Mouse (Mus musculus): Measurements from ENCODE around the gene Mindy2.

Gene Mindy2

DNA sequence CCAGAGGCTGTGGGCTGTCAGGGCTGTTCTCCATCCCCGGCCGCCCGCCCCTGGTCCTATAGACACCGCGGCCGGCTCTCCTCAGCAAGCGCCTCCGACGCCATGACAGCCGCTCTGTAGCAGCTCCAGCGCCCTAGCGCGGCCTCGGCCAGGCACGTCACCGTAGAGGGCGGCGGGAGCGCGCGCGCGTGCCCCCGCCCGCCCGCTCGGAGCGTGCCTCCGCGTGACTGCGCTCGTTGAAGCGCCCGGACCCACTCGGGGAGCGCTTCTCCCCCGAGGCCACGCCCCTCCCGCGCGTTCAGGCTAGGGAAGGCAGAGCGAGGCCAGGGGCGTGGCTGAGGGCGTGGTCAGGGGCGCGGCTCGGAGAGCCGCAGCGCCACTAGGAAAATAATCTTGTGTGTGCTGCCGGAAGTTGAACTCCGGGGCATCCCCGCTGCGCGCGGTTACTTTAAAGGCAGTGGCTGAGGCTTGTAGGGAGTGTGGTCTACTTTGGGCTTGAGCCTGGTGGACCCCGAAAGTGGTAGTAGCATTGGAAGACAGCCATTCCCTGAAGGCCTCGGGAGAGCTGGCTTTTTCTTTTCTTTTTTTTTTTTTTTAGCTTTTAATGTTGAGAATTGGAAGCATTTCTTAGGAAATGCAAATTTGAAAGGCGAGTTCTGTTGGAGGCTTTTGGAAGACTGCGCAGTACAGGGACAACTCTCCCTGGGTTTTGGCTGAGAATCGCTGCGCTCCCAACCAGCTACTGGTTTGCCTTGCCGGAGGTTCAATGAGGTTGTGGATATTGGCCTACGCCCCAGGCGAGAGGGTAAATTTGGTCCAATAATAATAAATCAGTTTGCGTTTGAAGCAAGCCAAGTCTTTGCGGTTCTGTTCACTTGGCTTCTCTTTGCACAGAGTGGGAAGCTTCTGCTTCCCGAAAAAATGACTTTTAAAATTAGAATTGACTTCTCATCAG is at the start of gene Mindy2:
Gene Mindy2 (minus strand): TSS at position 162 of the 955 bp plus-strand sequence.
- DNase-seq (ENCODE audit: inconsistent ontology term), result peak; percentile 100

DNA sequence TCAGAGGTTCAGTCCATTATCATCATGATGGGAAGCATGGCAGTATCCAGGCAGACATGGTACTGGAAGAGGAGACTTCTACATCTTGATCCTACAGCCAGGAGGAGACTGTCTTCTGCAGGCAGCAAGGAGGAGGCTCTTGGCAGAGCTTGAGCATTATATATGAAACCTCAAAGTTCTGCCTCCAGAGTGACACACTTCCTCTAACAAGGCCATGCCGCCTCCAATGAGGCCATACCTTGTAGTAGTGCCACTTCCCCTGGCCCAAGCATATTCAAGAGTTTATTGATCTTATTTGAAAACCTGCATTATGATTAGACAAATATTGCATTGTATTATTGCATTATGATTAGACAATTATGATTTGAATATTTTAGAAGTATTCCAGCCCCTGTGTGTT is 49.5 kb upstream of the Mindy2 start:
- no peak for DNase-seq (ENCODE audit: inconsistent ontology term)

DNA sequence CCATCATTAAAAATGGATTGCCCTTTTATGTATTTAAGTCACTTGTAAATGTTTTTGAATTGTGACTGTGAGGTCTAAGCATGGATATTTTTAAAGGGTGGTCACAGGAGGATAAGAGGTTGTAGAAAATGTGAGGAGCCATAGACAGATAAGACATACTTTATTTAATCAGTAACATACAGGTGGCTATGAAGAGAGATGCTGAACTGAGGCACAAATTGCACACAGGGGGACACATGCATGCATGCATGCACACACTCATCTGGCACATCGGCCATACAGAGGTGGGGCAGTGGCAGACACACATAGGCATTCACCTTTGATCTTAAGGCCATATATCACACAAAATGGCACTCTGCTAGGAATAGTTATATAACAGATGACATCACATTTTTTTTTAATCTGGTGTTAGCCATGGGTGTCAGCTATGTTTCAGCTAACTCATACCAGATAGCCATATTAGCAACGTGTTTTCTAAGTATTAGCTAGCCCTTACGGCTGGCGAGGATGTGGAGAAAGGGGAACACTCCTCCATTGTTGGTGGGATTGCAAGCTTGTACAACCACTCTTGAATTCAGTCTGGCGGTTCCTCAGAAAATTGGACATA is 46.7 kb upstream of the Mindy2 start:
- no peak for DNase-seq (ENCODE audit: inconsistent ontology term)

DNA sequence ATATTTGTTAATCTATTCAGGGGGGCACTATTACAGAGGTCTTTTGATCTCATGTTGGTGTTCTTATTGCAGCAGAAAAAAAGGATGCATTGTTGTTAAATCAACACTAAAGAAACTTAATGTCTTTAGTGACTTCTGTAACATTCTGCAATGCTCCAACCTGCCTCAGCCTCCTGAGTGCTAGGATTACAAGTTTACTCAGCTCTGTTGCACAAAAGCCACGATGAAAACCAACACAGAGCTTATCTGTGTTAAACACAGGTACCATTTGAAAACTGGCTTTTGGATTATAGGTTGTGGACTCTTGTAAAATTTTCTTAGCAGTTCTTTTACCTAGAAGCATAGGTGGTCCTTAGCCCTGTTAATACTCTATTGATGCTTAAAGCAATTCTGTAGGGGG is 41.1 kb upstream of the Mindy2 start:
- no peak for DNase-seq (ENCODE audit: inconsistent ontology term)

DNA sequence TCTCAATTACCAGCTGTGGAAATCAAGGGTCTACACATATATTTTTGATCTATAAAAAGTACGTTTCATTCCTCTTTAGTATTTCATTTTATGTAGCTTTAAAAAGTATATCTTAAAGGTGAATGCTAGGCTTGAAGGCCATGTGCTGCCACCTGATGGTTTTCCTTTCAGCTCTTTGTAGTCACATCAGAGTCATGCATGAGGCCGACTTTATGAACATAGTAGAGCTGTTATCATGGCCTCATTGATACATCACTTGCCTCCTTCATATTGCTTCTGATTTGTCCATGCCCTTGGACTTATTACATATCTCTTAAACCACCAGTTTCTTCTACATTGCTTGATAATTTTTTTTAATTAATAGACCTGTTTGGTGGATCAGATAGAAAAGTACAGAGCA is 38.7 kb upstream of the Mindy2 start:
- DNase-seq (ENCODE audit: inconsistent ontology term), result no peak

DNA sequence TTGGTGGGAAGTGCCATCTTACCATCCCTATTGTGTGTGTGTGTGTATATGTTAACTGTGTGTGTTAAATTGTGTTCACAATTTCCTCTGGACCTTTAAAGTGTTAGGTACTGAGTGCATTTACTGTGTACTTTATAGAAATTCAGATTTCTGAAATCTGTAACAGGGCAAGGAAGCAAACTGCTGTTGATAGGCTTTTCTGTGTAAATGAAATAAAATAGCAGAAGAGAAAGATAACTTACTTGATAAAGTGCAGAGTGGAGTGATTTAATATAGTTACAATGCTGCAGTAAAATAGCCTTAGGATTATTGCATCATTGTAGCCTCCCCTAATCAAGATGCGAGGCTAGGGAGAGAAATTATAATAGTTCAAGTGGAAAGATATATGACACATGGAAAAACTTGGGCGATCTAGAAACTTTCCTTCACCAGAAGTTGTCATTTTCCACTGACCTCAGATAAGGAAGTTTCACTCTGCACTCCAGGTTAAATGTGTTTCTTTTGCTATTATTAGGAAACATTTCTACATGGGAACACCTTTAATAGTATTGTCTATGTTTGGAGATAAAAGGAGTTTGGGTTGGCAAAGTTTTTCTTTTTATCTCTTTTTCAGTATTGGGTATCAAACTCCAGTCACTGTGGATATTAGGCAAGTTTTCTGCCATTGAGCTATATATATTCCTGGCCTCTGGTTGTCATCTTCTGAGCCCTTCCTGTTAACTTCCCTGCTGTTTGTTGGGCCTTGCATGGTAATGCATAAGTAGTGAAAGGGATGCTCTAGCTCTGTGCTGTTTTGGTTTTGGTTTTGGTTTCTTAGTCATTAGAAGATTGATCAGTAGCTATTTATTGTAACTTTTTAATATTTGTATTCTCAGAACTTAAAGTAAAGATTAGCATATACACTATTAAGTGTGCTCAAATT is 35.1 kb upstream of the Mindy2 start:
- no peak for DNase-seq (ENCODE audit: inconsistent ontology term)

DNA sequence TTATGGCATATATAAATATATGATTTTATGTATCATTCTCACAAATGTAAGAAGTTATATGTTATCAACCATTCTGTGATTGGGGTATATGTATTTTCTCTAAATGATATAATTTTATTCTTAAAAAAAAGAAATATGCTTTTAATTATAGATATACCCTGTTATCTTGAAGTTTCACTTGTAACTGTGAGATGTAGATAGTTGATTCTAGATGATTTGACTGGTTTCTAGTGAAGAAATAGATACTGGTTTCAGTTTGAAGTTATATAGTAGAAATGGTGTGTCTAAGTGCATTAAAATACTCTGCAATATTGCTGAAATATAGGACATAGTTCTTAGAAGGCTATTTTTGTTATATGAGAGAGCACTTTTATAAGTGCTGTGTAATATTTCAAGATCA is 33.6 kb upstream of the Mindy2 start:
- no peak for DNase-seq (ENCODE audit: inconsistent ontology term)

DNA sequence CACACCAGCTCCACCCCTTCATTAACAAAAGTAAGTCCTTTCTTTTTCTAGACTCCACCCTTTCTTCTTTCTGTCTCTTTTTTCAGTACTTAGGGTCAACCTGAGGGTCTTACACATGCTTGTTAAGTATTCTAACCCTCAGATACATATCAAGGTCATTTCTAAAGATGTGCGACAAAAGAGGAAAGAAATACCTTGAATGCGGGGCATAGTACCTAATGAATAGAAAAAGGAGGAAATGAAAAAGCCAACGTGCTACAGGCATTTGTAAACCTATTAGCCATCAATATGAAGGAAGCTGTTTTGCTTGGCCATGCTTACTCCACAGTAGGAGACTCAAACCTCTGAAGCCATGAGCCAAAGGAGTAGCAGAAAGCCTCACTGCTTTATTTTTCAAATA is 33.0 kb upstream of the Mindy2 start:
- no peak for DNase-seq (ENCODE audit: inconsistent ontology term)

DNA sequence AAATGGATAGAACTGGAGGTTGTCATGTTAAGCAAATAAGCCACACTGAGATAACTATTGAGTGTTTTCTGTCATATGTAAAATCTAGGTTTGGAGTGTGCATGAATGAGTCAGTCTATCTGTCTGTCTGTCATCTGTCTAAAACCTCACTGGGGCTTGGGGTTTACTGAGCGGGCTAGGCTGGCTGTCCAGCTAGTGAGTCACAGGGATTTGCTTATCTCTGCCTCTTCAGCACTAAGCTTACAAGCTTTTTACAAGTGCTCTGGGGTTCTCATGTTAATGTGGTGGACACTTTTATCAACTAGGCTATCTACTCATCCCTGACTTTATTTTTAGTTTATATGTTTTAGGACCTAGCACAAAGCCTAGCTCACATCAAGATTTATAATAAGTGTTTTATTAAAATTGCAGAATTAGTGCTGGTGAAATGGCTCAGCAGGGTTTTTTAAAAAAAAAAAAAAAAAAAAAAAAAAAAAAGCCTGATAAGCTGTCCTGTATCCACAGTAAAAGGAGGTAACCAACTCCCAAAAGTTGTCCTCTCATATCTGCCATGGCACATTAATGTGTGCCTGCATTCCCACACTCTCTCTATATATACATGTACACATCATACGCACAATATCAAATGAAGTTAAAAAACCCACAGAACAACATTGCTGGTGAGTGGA is 31.5 kb upstream of the Mindy2 start:
- peak; percentile 57 for DNase-seq (ENCODE audit: inconsistent ontology term)

DNA sequence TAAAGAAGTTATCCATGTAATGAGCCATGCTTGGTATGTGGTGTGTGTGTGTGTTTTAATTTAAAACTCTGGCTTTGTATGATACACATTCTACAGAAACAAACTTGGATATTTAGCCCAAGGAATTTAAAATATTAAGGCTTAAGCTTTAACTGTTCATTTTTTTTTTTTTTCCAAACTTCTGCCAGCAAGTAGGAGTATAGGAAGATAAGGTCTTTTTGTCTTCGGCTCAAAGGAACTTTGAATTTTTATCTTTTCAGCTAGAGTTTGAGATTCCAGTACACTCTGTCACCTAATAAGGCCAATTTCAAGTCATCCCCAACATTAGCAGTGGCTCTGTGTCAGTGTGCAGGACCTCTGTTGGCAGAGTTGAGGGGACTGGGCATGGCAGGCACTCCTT is 25.2 kb upstream of the Mindy2 start:
- DNase-seq (ENCODE audit: inconsistent ontology term), result peak; percentile 38

DNA sequence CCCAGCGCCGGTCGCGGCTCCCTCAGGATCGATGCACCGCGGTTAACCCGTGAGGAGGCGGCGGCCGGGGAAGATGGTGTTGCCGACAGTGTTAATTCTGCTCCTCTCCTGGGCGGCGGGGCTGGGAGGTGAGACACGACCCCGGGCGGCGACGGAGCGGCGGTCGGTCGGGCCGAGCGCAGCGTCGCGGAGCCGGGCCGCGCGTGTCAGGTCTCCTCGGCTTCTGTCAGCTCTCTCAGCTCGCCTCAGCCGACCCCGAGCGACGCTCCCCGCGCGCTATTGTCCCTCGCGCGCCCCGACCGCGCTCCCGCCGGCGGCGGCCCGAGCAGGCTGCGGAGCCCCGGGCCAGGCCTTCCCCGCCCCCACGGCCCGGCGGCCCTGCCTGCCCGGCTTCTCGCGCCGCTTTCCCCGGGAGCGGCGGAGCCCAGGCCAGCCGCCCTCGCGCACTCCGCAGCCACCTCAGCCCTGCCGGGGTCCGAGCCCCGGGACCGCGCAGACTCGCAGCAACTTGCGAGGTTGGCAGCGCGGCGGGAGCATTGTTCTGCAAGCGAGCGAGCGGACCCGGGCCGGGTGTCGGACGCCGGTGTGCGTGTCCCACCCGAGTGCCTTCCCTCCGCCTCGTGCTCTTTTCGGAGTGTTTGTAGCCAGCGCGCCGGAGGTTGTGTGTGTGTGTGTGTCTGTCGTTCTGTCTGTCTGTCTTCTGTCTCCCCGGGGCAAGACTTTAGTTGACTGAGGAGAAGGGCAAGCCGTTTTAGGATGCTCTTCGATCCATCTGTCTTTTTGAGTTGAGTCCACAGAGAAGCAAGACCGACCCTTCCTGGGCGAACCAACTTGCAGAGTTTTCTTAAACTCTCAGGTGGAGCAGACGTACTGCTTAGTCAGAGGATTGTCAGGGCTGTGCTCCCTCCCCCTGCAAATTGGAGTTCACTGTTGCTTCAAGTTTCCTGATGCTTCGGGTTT is 22.4 kb upstream of the Mindy2 start:
- peak; percentile 48 for DNase-seq (ENCODE audit: inconsistent ontology term)

DNA sequence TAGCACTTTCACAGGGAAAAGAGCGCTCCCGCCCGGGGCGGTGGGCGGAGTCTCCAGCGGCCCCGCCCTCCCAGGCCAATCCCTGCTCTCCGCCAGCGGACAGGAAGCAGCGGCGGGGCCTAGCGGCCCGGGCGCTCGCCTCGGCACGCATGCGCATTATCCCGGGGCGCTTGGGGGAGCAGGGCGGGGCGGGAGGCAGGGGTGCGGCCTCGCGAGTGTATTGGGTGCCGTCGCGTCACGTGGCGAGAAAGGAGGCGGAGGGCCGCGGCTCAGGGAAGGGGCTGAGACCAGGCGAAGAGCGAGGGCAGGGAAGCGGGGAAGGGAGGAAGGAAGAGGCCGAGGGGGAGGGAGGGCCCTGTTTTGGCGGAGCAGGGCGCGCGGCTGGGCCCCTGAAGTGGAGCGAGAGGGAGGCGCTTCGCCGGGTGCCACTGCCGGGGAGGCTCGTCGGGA is 21.7 kb upstream of the Mindy2 start, which contains the start of gene Adam10:
Gene Adam10 (plus strand): TSS at position 316 of the 450 bp plus-strand sequence.
- peak; percentile 100 for DNase-seq (ENCODE audit: inconsistent ontology term)

DNA sequence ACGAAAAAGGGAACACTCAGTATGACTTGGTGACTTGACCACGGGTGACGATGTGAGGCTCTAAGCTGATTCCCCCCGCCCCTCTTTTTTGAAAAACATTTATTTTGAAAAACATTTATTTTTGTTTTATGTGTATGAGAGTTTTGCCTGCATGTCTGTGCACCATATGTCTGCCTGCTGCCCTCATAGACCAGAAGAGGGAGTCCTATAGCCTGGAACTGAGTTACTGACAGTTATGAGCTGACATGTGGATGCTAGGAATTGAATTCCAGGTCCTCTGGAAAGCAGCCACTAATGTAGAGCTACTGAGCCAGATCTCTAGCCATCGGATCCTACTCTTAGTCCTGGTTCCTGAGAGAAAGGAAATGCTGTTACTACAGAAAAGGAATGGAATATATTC is 19.0 kb upstream of the Mindy2 start:
- DNase-seq (ENCODE audit: inconsistent ontology term), result no peak

DNA sequence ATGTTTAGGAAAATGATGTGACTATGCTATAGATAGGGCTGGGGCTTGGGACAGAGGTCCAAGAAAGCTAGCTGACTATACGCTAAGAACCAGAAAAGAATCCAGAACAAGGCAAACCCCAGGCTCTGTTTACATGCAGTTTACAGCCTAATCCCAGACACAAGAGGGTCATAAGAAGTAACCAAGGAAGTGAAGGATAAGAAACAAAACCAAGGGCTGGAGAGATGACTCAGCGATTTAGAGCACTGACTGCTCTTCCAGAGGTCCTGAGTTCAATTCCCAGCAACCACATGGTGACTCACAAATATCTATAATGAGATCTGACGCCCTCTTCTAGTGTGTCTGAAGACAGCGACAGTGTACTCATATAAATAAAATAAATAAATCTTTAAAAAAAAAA is 18.1 kb upstream of the Mindy2 start:
- no peak for DNase-seq (ENCODE audit: inconsistent ontology term)

DNA sequence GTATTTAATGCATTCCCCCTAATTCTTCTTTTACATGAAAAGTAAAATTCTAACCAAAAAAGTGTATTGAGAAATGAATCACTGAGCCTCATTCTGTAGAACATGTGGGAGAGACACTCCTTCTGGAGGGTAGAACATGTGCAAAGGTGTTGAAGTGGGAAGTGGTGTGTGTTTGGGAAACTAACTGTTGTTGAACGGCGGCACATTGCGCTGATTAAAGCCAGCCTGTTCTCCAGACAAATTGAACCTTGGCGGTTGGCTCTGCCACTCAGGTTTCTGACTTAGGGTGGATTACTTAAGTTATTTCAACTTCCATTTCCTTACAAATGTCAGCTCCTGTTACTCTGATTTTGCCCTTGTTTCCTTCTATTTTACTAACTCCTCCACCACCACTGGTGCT is 16.7 kb upstream of the Mindy2 start:
- DNase-seq (ENCODE audit: inconsistent ontology term), result no peak

DNA sequence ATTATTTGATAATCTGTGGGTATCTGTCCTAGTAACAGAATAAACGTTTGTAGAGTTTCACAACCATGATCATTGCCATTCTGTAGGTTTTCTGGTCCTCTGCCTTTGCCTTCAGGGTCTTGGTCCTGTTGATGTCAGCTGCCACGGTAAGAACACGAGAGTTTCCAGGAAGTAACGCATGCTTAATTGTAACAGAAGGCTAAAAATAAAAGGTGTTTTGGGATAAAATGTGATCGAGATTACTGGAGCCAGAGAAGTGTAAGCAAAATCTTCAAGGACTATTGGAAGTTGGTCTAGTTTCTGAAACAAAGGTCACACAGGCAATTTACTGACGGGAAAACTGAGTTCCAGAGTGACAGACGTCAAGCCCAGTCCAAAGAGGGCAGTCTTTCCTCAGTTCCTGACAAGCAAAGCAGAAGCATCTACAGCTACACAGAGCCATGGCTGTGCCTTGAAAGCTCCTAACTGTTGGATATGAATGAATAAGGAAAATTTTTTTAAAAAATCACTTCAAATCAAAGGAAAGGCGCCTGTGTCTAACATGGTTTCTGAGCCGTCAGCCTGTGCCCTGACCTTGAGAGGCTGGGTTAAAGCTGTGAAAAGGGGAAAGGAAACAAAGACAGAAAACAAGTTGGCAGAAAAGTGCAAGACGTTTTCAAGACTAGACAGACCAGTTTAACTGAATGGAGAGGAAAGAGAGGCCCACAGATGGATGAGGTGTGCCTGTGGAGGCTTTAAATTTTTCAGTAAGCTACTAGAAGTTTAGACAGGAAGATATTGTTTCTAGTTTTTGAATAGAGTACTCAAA is 15.0 kb upstream of the Mindy2 start:
- DNase-seq (ENCODE audit: inconsistent ontology term), result no peak

DNA sequence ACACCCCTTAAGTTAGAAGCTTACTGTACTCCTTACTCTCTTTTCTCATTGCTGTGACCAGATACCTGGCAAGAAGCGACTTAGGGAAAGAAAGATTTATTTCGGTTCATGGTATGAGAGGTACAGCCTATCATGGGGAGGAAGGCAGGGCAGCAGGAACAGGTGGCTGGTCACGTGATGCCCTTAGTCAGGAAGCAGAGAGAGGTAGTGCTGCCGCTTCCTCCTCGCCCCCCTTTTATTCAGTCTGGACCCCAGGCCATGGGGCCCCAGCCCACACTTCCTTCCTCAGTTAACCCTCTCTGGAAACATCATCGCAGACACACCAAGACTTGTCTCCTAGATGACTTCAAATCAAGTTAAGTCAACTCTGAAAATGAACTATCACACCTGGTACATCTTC is 14.3 kb upstream of the Mindy2 start:
- DNase-seq (ENCODE audit: inconsistent ontology term), result no peak

DNA sequence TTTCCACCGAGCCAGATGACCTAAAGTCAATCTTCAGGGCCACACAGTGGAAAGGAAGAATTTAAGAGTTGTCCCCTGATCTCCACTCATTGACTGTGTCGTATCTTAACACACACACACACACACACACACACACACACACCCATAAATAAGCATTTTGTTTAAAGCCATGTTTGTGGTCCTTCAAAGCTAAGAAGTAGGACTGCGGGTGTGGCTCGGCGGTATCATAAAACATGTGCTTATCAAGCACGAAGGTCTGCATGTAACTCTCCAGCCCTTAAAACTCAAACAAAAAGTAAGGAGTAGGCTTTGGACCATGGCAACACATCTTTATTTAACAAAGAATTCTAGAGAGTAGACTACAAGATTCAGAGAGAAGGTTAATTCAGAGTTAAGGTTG is 13.4 kb upstream of the Mindy2 start:
- DNase-seq (ENCODE audit: inconsistent ontology term), result no peak

DNA sequence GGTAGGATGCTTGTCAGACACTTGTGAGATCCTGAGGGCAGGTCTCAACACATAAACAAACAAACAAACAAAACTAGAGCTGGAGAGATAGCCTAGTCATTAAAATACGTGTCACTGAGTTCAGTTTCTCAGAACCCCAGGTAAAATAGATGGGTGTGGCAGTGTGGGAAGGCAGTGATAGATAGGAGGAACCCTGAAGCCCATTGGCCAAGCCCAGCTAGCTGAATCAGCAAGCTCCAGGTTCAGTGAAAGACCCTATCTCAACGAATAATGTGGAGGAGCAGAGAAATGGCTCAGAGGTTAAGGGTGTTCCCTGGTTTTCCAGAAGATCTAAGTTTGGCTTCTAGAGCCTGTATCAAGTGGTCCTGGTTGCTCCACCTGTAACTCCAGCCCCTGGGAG is 12.2 kb upstream of the Mindy2 start:
- no peak for DNase-seq (ENCODE audit: inconsistent ontology term)
